Mouse (Mus musculus) v-Abl transformed pro-B cells (cell line): Measurements from ENCODE around the gene Ces1d.
"Not testable (repeated sequence)": the region's sequence is repeated elsewhere in the genome, so short reads cannot be mapped to it uniquely, and the experiment has no call there.

Experiments used
- in situ Hi-C, 2 experiments: fragments of 400-800 bp; cut with MboI; formaldehyde crosslinking; loops; one replicate each; pipeline ENCODE4 v1.15.1; 2025; ENCODE audit not compliant: unreplicated experiment in 2 of 2

Ces1d gene

GRCm38 (mm10) chr8:93197685-93198525 is at the start of gene Ces1d:
TSS of gene Ces1d (minus strand) at chr8:93197838.
- in situ Hi-C loops, result no loop called here

- in situ Hi-C loops, result no loop called here
Measured at GRCm38 (mm10) chr8:93246057-93246456, 48.4 kb upstream of the Ces1d start.

GRCm38 (mm10) chr8:93239884-93240283 is 42.2 kb upstream of the Ces1d start:
- in situ Hi-C loops, result no loop called here

GRCm38 (mm10) chr8:93235681-93236080 is 38.0 kb upstream of the Ces1d start:
- in situ Hi-C loops, result no loop called here

GRCm38 (mm10) chr8:93234706-93235105 is 37.1 kb upstream of the Ces1d start:
- in situ Hi-C loops, result no loop called here

GRCm38 (mm10) chr8:93234068-93234467 is 36.4 kb upstream of the Ces1d start:
- in situ Hi-C loops, result no loop called here

- in situ Hi-C loops, result no loop called here
Measured at GRCm38 (mm10) chr8:93229446-93229845, 31.8 kb upstream of the Ces1d start, which contains the start of gene Ces1e. TSS of gene Ces1e (minus strand) at chr8:93229619.

GRCm38 (mm10) chr8:93228673-93229370 is 31.2 kb upstream of the Ces1d start:
- in situ Hi-C loops, result no loop called here

- in situ Hi-C loops, result not testable (repeated sequence)
Measured at GRCm38 (mm10) chr8:93226471-93226870, 28.8 kb upstream of the Ces1d start.

- in situ Hi-C loops, result no loop called here
Measured at GRCm38 (mm10) chr8:93221896-93222295, 24.3 kb upstream of the Ces1d start.

- in situ Hi-C loops, result no loop called here
Measured at GRCm38 (mm10) chr8:93217867-93218266, 20.2 kb upstream of the Ces1d start.

GRCm38 (mm10) chr8:93217375-93217774 is 19.7 kb upstream of the Ces1d start:
- in situ Hi-C loops, result no loop called here

GRCm38 (mm10) chr8:93211091-93211490 is 13.5 kb upstream of the Ces1d start:
- in situ Hi-C loops, result no loop called here

- in situ Hi-C loops, result not testable (repeated sequence)
Measured at GRCm38 (mm10) chr8:93199146-93199545, 1.5 kb upstream of the Ces1d start.

- in situ Hi-C loops, result no loop called here
Measured at GRCm38 (mm10) chr8:93196436-93196835, 1.2 kb downstream of the Ces1d start.

- in situ Hi-C loops, result no loop called here
Measured at GRCm38 (mm10) chr8:93180581-93181129, 17.0 kb downstream of the Ces1d start.

- in situ Hi-C loops, result no loop called here
Measured at GRCm38 (mm10) chr8:93176593-93176992, 21.0 kb downstream of the Ces1d start.

- in situ Hi-C loops, result no loop called here
Measured at GRCm38 (mm10) chr8:93174554-93174953, 23.1 kb downstream of the Ces1d start.

- in situ Hi-C loops, result no loop called here
Measured at GRCm38 (mm10) chr8:93171846-93172590, 25.6 kb downstream of the Ces1d start.

GRCm38 (mm10) chr8:93163363-93163762 is 34.3 kb downstream of the Ces1d start:
- in situ Hi-C loops, result no loop called here

GRCm38 (mm10) chr8:93151401-93151800 is 46.2 kb downstream of the Ces1d start:
- in situ Hi-C loops, result no loop called here
